Mouse (Mus musculus) c-Kit-negative CD71-positive TER-119-positive erythroid progenitor cells, embryonic 14.5 days (primary cell): Measurements from ENCODE around the gene Wdr78.

Source experiments
- DNase-seq: peaks from one replicate; pipeline ENCODE4 v3.0.0-alpha.2; 2013; ENCODE audit warnings: low read depth, low spot score

Gene Wdr78

DNA sequence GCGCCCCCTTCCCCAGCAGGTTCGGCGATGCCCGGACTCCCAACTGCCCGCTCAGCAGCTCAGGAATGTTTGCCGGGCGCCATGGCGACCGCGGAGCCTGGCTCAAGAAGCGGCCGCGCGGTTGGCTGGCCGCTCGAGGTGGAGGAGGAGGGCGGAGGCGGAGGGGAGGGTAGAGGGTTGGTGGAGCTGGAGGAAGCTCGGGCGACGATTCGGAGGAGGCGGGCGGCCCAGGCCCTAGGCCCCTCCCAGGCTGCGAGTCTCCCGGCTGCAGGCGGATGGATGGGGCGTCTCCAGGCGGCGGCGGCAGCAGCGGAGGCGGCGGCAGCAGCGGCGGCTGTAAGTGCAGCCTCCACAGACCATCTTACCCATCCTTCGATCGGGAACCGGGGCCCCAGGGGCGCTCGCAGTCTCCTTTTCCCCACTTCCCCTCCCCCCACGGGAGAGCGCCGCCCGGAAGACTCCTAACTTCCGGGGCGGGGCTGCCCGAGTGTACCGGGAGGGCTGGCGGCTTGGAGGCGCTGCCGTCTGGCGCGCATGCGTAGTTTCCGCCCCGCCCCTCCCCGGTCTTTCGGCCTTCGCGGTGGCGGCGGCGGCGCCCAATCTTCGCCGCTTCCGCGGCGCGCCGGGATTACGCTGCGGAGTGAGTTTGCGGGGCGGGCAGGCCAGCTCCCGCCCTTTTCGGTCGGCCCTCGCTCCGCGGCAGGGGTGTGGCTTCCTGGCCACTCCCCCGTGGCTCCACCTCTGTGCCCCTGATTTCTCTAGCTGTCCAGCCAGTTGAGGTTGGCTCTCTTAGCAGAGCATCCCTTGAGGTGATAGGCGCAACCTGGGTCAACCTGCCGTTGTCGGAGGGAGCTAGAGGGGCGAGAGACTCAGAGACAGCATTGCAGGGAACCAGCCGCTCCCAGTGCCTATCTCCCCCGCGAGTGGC lies at the start of gene Wdr78, which contains the start of gene Mier1:
Gene Wdr78, minus strand, starts transcription at position 372 of the 928 bp plus-strand sequence.
Gene Mier1, plus strand, starts transcription at position 207 of the 928 bp plus-strand sequence.
- DNase-seq: peak; percentile 91

DNA sequence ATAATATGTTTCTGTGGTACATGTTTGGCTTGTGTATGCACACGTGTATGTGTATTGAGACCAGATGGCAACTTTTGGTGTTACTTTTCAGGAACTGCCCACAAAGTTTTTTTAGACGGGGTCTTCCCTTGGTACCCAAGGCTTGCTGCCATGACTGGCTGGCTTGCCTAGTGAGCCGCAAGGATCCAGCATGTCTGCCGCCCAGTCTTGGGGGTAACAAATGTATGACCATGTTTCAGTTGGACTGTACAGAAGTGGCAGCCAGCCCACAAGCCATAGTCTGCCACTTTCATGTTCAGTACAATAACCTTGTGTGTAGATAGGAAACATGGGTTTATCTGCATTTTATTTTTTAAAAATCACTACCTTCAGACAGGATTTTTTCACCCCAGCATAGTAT lies 44.4 kb upstream of the Wdr78 start:
- DNase-seq: no peak

DNA sequence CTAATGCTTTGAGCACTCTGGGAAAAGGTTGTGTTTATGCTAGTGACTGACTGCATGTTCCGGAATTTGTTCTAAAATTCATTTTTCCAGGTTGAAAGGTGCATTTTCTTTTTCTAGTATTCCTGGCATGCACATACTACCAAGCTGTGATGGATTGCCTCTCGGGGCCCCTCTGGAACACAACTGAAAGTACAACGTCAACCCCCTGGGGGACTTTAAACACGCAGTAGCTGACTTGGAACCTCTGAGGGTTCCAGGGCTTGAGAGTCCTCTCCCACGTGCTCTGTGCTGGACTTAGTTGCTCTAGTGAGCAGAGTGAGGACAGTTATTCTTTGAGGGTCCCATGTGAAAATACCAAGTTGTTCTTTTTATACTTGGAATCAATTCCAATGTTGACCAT lies 37.6 kb upstream of the Wdr78 start:
- DNase-seq: no peak

DNA sequence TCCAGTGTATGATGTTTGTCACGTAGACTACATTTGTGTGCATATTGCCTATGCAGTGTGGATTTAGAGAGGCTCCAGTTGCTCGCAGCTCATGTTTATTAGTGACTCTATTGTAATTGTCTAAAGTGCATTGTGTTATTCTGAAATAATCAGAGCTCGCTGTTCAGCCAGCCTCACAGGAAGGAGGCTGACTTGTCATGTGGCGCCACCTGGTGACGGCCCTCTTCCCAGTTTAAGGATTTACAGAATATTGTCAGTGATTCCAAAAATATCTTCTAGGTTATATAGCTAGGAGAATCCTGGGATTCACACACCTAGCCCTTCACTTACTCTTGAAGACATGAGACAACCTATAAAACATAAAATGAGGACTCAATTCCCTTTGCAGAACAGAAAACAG lies 32.0 kb upstream of the Wdr78 start:
- peak; percentile 34 for DNase-seq

DNA sequence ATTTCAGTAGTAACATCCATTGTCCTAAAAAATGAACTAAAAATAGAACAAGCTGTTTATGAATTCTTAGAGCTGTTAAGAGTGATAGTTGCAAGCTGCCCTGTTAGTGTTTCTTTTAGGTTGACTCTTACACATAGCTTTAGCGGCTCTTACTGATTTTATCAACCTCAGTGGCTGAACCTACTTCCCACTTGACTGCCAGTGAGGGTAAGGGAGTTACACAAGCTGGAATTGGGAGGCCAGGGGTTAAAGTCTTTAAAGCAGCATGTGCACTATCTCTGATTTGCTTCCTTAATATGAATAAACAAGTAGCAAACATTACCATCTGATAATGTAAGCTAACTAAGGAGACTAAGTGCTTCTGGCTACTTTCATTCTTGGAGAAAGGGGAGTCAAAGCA lies 22.6 kb upstream of the Wdr78 start:
- DNase-seq: no peak

DNA sequence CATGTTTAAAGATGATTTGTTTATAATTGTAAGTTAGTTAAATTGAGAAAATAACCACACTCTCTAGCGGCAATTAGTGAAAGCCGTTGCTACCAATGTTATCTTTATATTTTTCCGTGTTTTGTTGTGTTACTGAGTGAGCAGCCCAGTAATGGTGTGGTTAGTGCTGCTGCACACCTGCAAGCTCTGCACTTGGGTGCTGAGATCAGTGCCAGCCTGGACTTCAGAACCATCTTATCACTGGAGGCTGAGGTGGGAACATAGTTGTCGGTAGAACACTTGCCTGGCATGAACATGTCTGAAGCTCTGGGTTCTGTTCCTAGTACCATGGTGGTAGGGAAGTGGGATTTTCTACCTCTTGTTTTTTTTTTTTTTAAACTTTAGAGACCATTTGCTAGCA lies 12.2 kb upstream of the Wdr78 start:
- DNase-seq: no peak

DNA sequence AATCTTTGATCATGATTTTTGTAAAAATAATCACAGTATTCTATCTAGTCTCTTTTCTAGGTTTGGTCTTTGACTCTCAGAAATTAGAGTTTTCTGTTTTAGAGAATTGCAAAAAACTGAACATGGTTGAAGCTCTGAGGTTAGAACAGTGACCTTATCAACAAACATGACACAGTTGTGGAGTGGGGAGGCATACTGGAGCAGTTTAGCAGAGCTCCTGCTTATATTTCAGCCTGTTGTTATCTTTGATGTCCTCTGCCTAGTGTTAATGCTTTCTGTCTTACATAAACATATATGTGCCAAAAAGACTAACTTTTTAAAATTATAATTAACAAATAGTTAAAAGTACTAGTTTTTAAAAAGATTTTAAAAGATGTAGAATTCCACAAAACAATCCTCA lies 9.3 kb upstream of the Wdr78 start:
- no peak for DNase-seq

DNA sequence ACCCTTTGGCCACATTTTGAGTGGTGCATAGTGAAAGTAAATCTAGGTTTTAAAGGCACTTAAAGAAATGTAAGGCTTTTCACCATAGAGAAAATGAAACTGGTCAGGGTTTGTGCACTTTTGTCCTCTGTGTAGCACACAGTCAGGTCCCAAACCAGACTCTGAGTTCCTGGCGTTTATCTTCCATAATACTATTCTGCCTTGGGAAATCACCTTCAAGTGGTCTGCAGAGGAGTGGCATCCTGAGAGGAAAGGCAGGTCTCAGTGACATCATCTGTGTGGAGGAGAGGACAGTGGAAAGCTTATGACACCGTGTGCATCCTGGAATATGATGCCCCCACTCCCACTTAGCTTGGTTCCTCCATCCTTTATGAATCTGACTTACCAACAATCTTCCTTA lies 8.7 kb upstream of the Wdr78 start:
- no peak for DNase-seq

DNA sequence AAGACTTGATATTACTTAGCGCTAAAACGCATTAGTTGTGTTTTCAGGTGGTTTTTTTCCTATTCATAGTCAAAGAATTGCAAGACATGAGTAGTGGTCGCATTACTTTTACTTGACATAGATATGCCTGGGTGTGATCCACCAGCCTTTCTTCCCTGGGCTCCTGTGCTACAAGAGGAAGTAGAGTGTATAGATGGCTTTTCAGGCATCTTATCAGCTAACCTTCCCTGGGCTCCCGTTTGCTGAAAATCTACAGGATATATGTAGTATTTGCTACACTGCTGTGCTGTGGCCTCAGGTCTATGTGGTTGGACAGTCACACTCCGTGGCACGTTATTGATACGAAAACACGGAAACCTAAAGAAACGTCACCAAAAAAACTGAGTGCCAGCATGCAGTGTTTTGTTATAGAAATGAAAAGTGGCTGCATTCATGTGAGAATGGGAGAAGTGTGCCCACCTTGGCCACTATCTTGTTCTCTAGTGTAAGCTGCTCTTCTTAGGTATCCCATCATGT lies 6.6 kb upstream of the Wdr78 start:
- peak; percentile 36 for DNase-seq

DNA sequence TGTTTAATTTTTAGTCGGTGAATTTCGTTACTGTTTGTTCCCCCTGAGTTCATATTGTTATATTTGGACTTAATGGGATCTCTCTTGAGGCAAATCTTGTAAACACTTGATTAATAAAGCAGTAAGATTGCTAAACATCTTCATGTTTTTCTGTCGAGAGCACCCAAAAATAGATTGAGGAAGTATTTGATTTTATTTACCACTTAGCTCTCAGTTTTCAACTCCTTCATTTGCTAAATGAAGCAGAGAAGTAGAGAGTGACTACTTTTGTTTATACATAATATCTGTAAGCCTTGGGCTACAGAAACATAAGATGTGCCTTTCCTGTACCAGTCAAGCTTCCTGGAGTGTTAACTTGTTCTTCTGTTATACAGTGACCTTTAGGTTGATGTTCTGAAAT lies 6.0 kb upstream of the Wdr78 start:
- DNase-seq: peak; percentile 15

DNA sequence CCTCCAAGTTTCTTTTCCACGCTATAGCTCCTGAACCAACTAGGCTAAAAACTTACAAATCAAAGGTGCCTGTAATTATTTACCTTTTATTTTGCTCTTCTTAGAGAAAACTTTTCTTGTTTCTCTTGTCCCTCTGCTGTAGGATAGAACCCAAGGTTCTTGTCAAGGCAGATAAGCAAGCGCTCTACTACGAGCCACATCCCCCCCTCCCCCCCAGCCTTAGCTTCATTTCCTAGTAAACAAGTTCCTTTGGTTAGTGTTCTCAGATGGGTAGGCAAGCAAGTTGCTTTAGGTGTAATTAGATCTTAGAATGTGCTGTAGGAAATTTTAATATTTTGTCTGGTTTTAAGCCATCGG lies 5.7 kb upstream of the Wdr78 start:
- DNase-seq: peak; percentile 52

DNA sequence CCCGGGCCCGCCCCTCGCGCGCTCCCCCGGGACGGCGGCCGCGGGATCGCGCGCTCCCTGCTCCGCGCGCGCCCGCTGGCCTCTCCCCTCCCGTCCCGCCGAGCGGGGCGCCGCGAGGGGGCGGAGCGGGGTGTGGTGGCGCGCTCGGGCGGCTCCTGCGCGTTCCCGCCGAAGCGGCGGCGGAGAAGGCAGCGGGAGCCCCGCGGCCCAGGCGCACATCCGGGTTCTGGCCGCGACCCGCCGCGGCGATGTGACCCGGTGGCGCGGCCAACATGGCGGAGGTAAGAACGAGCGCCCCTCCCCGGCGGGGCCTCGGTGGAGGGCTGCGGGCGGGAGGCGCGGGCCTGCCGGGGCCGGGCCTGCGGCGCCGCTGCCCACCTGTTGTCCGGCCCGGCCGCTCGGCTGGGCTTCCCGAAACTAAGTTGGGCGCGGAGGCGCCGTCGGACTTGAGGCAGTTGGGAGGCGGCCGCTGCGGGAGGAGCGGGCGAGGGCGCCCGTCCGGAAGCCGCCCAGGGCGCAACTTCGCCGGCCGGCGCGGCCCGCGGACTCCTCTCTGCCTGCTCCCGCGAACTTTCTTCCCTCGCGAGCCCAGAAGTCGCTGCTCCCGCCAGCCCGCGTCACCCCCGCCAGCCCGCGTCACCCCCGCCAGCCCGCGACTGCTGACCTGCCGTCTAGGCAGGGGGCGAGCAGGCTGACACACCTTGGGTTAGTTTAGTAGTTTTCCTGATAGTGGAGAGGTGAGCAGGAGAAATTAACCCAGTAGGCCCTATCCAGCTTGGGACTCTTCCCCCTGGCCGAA lies 5.1 kb upstream of the Wdr78 start:
- DNase-seq: peak; percentile 78

DNA sequence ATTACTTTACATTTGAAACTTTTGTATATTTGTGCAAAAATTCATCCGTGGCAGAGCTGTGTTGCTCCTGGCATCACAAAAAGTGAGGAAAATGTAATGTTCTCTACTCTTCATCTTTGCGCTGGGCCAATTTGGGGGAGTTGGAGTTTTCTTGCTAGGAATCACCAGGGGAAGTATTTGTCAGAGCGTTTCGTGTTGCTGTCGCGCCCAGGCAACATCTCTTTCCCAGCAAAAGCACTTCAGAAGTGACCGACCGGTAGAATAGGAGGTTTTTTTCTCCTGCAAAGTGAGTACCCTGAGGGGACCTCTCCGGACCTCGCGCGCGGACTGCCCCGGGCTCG lies 4.5 kb upstream of the Wdr78 start:
- DNase-seq: no peak

DNA sequence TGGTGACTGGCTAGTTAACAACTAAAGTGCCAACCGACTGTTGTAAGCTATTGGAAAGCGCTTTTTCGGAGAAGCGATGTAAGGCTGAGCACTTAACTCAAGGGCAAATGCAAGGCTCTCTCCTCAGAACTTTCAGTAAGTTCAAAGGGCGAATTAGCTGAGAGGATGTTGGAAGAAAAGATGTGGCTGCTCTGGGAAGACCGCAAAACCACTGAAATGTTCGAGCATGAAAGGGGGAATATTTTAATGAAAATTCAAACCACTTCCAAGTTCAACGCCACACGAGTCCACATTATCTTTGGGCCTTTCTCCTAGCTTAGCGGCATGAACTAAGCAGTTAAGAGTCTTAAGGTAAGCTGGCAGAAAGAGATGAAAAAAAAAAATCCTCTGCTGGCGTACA lies 953 bp downstream of the Wdr78 start:
- peak; percentile 26 for DNase-seq

DNA sequence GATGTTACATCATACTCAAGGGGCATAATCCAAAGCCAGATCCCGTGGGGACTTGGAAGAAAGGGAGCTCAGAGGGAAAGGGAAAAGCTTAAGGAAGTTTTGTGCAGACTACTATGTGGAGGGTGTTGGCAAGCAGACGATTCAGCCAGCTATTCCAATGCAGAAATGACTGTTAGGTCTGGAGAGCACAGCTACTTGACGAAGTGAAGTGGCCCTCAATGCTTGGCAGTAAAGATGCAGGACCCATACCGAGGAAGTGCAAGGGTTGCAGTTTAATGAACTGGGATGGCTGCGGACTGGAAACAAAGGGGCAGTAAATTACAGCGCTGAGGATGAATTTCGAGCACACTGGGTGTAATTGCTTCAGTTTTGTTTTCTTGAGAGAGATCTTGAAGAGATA lies 1.7 kb downstream of the Wdr78 start:
- no peak for DNase-seq

DNA sequence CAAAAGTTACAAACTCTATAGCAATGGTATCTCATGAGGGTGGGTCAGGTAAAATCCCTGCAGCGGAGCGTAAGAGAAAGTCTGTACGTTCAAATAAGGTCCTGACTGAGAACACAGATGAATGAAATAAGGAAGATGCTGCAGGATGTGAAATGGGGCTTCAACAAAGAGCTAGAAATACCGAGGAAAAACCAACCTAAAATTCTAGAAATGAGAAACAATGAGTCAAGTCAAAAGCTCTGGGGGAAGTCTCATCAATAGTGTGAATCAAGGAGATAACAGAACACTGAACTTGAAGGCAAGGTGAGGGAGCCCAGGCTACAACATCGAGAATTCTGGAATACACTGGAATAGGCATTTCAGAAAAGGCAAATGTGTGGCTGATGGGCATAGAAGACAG lies 15.8 kb downstream of the Wdr78 start:
- no peak for DNase-seq

DNA sequence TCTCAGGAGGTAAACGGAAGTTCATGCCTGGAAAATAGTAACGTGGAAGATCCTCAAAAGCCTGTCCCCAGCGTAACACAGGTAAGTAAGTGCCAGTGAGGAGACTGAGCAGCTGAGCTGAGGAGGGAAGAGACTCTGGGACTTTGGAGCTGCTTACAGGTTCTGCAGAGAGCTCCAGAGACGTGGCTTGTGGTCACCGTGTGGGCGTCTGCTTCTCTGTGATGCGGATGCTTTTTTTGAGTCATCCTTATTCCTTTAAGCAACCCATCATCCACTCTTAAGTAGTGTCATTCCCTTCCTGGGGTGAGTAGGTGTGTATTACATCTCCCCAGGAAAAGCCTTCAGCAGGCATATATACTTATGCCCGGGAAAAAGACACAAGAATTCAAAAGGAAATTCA lies 18.4 kb downstream of the Wdr78 start:
- DNase-seq: no peak

DNA sequence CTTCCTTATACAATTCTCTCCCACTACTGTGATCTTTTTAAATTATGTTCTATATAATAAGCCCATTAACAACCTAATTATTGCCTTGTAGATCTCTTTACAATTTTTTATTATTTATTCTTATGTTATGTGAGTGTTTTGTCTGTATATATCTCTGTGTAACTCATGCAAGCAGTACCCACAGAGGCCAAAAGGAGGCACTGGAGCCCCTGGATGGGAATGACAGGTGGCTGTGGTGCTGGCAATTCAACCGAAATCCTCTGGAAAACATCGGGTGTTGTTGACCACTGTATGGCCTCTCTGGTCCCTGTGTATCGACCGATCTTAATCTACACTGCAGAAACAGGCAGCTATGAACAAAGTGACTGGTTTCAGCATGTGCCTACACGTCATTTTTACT lies 29.1 kb downstream of the Wdr78 start:
- no peak for DNase-seq

DNA sequence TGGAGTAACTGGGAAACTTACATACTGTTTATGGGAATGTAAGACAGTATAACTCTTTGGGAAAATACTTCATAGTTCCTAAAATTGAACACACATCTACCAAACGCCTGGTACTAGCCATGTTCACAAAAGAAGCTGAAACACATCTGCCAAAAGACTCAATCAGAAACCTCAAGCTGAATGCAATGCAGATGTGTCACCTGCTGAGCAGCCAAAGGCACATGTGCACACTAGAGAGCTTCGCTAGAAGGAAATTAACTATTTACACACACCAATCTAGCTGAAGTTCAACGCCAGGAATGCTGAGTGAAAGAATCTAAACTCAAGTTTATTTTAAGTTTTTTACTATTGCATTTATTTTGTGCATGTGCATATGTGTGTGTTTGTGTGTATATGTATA lies 43.7 kb downstream of the Wdr78 start:
- no peak for DNase-seq

DNA sequence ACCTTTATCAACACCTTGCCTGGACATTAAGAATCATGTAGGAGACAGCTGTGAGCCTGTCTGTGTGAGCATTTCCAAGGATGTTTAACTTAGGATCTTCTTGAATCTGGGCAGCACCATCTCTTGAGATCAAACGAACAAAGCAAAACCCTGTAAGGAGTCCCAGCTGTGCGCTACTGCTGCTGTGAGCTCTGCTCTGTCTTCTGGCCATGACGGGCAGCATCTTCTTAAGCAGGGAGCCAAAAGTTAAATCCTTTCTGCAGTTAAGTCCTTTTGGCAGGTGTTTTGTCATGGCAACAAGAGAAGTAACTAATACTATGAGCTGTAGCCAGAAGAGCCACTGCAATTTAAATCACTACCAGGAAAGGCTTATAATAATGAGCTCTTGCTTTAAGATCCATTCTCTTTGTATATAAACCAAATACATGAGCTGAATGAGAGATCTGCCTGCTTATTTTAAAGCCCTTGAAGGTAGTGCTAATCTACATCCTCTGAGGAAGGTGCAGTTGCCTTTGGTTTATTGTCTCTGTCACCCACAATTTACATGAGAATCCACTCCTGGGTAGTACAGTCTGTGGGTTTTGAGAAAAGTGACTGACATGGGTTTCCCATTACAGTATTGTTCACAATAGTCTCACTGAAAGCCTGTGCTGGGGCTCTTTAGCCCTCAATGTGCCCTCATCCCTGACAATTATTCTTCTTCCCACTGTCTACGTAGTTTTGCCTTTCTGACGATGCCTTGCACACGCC lies 46.3 kb downstream of the Wdr78 start:
- no peak for DNase-seq

DNA sequence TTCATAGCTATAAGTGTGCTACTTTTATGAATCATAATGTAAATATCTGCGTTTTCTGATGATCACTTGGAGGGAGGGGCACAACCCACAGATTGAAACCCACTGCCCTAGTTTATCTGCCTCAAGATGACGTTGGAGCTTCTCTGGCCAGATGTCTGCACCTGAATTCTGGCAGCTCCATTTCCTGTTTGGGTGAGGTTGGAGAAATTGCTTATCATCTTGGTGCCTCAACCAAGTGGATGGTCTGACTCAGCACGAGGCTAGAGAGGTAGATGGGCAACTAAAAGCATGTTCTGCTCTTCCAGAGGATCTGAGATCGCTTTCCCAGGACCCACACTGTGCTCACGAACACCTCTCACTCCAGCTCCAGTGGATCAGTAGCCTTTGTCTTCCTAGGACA lies 49.4 kb downstream of the Wdr78 start:
- DNase-seq: no peak

DNA sequence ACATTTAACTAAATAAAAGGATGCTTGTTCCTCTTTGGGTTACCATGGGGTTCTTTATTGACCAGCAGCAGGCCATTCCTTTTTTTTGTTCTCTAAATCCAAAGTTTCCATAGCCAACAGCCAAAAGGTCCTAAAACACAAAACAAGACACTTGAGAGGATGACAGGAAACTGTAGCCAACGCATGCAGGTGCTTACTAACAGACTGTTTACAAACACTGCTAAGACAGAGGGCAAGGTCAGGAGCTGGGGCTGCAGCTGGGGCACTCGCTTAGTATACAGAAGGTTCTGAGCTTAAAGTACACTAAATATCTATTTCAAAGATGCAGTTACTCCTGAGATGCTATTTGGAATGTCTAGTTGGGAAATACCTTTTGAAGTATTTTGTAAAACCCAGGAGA lies 49.9 kb downstream of the Wdr78 start:
- no peak for DNase-seq
